Mouse (Mus musculus): Measurements from ENCODE around the gene Doc2b.
"Not testable (repeated sequence)": the region's sequence is repeated elsewhere in the genome, so short reads cannot be mapped to it uniquely, and the experiment has no call there.

The Doc2b gene

GRCm38 (mm10) chr11:75735462-75736252 is 60.2 kb downstream of the Doc2b start:
- no peak for DNase-seq

GRCm38 (mm10) chr11:75733227-75733940 is 62.5 kb downstream of the Doc2b start:
- peak; percentile 81 to 88 for DNase-seq

- peak; percentile 94 to 95 for DNase-seq
Measured at GRCm38 (mm10) chr11:75732434-75733226, 63.2 kb downstream of the Doc2b start, which contains the start of gene Ywhae. Ywhae (plus strand) TSS chr11:75732869.

- not testable (repeated sequence) for DNase-seq
Measured at GRCm38 (mm10) chr11:75727659-75728058, 68.2 kb downstream of the Doc2b start.

GRCm38 (mm10) chr11:75727168-75727567 is 68.7 kb downstream of the Doc2b start:
- DNase-seq = no peak

GRCm38 (mm10) chr11:75722339-75722738 is 73.5 kb downstream of the Doc2b start:
- no peak for DNase-seq

Measured in cerebellum, postnatal 10 days (tissue).